Mouse (Mus musculus): ENCODE results near the gene Smad3. TPM values are rescaled to one million over a fixed set of nuclear protein-coding genes. Genes with fewer than 3 reads are reported as not detected.

Gene Smad3
- polyA plus RNA-seq, 1 experiment from 2014 or later: 27.7 TPM

GRCm38 (mm10) chr9:63609246-63609645 is 148.5 kb downstream of the Smad3 start:
- H3K27ac ChIP-seq: 0 out of 2 replicates have a peak overlapping the region, but pooled peaks have one; percentile 37
- no peak for DNase-seq (ENCODE audit: low spot score)
- H3K9me3 ChIP-seq (replicated peaks): no peaks in the 10 kb centered on the region
- no peaks in the 10 kb centered on the region for H3K27me3 ChIP-seq (ENCODE audit: low read depth, poor library complexity, severe bottlenecking)
- H3K36me3 ChIP-seq: no peaks in the 10 kb centered on the region
- WGBS: 77% methylated on average over 8 of the region's 8 CpGs
- H3K4me3 ChIP-seq: no peak overlapping the region
- H3K4me1 ChIP-seq: peaks cover 86% of the 10 kb centered on the region

GRCm38 (mm10) chr9:63608006-63608405 is 149.8 kb downstream of the Smad3 start:
- H3K27me3 ChIP-seq (ENCODE audit: low read depth, poor library complexity, severe bottlenecking): no peaks in the 10 kb centered on the region
- H3K9me3 ChIP-seq (replicated peaks): no peaks in the 10 kb centered on the region
- H3K4me3 ChIP-seq: no peak overlapping the region
- H3K4me1 ChIP-seq: peaks cover 86% of the 10 kb centered on the region
- WGBS: 90% methylated on average over 6 of the region's 6 CpGs
- no peaks in the 10 kb centered on the region for H3K36me3 ChIP-seq
- no peak for DNase-seq (ENCODE audit: low spot score)
- no peak overlapping the region for H3K27ac ChIP-seq

GRCm38 (mm10) chr9:63606594-63606993 is 151.2 kb downstream of the Smad3 start:
- DNase-seq (ENCODE audit: low spot score): no peak
- WGBS: 84% methylated on average over 2 of the region's 2 CpGs
- Histone ChIP-seq H3K36me3 (no peaks in the 10 kb centered on the region), H3K27me3 (ENCODE audit: low read depth, poor library complexity, severe bottlenecking) (no peaks in the 10 kb centered on the region), H3K9me3 (replicated peaks) (no peaks in the 10 kb centered on the region), H3K27ac (no peak overlapping the region), H3K4me1 (peaks cover 83% of the 10 kb centered on the region), H3K4me3 (no peak overlapping the region)

GRCm38 (mm10) chr9:63603849-63604248 is 153.9 kb downstream of the Smad3 start:
- no peaks in the 10 kb centered on the region for H3K9me3 ChIP-seq (replicated peaks)
- H3K4me1 ChIP-seq: peaks cover 60% of the 10 kb centered on the region
- H3K4me3 ChIP-seq: peak overlapping the region; percentile 96
- DNase-seq (ENCODE audit: low spot score): no peak
- H3K27me3 ChIP-seq (ENCODE audit: low read depth, poor library complexity, severe bottlenecking): no peaks in the 10 kb centered on the region
- peak overlapping the region; percentile 17; the same call in 1 of the 2 replicates for H3K27ac ChIP-seq
- WGBS: 71% methylated on average over 6 of the region's 6 CpGs
- H3K36me3 ChIP-seq: no peaks in the 10 kb centered on the region

GRCm38 (mm10) chr9:63602043-63602939 is 155.5 kb downstream of the Smad3 start, which contains the start of the genes Iqch and Aagab:
TSS of gene Iqch (minus strand) at chr9:63602493.
TSS of gene Aagab (plus strand) at chr9:63602660.
- peaks cover 45% of the 10 kb centered on the region for H3K4me1 ChIP-seq
- H3K4me3 ChIP-seq: peak within 1 kb of the TSS; percentile 96
- no peaks in the 10 kb centered on the region for H3K36me3 ChIP-seq
- peak; percentile 98 for DNase-seq (ENCODE audit: low spot score)
- no peaks in the 10 kb centered on the region for H3K27me3 ChIP-seq (ENCODE audit: low read depth, poor library complexity, severe bottlenecking)
- 2% methylated on average over 70 of the region's 70 CpGs for WGBS
- no peaks in the 10 kb centered on the region for H3K9me3 ChIP-seq (replicated peaks)
- peak within 1 kb of the TSS; percentile 89 for H3K27ac ChIP-seq

Other genes starting within 250 kb of the Smad3 start
- gene Iqch, start 155.5 kb downstream of the Smad3 start, polyA plus RNA-seq (2016; fragmentation: Nextera tagmentation; extraction: Ambion mirVana): 0.16 and 0.18 TPM in 2 replicates
- gene Aagab, start 155.3 kb downstream of the Smad3 start, polyA plus RNA-seq (2016; fragmentation: Nextera tagmentation; extraction: Ambion mirVana): 36.8 and 45.4 TPM in 2 replicates